Mouse (Mus musculus) testis, adult 2 months (tissue): ENCODE measurements at regions not wholly inside any gene's neighbourhood (a gene's known extent, or its start where the extent isn't known, plus 50 kb on each side); places are given as distances from the start of the nearest gene placed in this dataset.

Experiments used
- H3K27ac ChIP-seq: fragments of 200-500 bp; 2 replicates; pipeline ENCODE4 v1.5.1; 2012; ENCODE audit warnings: low read depth, low read length; ENCODE audit not compliant: control insufficient read depth, insufficient read depth
- H3K27me3 ChIP-seq: fragments of 200-500 bp; 2 replicates; pipeline ENCODE4 v1.6.1; 2012; ENCODE audit warnings: mild to moderate bottlenecking, low read length, moderate library complexity; ENCODE audit not compliant: control insufficient read depth, insufficient read depth
- H3K36me3 ChIP-seq: fragments of 200-500 bp; 2 replicates; pipeline ENCODE4 v1.6.1; 2012; ENCODE audit warnings: mild to moderate bottlenecking, low read length; ENCODE audit not compliant: control insufficient read depth, insufficient read depth
- H3K4me1 ChIP-seq: fragments of 200-500 bp; 2 replicates; pipeline ENCODE4 v1.6.1; 2012; ENCODE audit warnings: low read length; ENCODE audit not compliant: control insufficient read depth, insufficient read depth
- H3K4me3 ChIP-seq: fragments of 200-500 bp; 2 replicates; pipeline ENCODE4 v1.5.1; 2012; ENCODE audit warnings: low read depth, mild to moderate bottlenecking, low read length, moderate library complexity, mixed read lengths; ENCODE audit not compliant: control insufficient read depth
- CTCF ChIP-seq: fragments of 200-500 bp; IDR thresholded peaks from 2 replicates; pipeline ENCODE4 v1.5.1; 2012; ENCODE audit warnings: low read depth, mild to moderate bottlenecking, inconsistent platforms, low read length, moderate library complexity; ENCODE audit not compliant: control insufficient read depth, insufficient read depth, insufficient replicate concordance
- POLR2A ChIP-seq: fragments of 200-500 bp; IDR thresholded peaks from 2 replicates; pipeline ENCODE4 v1.6.1; 2012; ENCODE audit warnings: low read depth, mild to moderate bottlenecking, inconsistent platforms, low read length, moderate library complexity; ENCODE audit not compliant: control insufficient read depth

- Histone ChIP-seq H3K4me3 (no peak overlapping the region), H3K27me3 (no peaks in the 10 kb centered on the region), H3K27ac (no peak overlapping the region), H3K4me1 (no peaks in the 10 kb centered on the region), H3K36me3 (no peaks in the 10 kb centered on the region)
- TF ChIP-seq POLR2A (no peak), CTCF (no peak)
Measured at GRCm38 (mm10) chr3:38055627-38056026, 331.3 kb upstream of the Gm5148 start.

- Histone ChIP-seq H3K27ac (no peak overlapping the region), H3K27me3 (no peaks in the 10 kb centered on the region), H3K4me3 (no peak overlapping the region), H3K4me1 (no peaks in the 10 kb centered on the region), H3K36me3 (no peaks in the 10 kb centered on the region)
- TF ChIP-seq CTCF (no peak), POLR2A (no peak)
Measured at GRCm38 (mm10) chr3:38052941-38053340, 328.7 kb upstream of the Gm5148 start.

DNA sequence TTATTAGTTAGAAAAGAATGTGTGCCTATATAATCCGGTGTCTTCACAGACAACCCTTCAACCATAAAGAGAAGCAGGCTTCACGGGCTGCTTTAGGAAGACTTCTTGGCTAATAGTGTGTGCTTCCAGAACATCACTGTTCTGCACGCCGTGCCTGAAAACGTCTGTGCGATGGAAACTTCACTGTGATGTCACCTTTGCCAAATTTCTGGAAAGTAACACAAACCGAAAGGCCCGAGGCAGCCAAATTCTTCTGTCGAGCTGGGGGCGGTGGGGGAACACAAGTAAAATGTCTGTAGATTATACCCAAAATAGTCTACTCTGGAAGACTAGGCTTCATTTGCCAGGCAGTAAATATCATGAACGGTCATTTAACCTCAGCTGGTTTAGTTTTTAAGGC is 327.5 kb upstream of the Gm5148 start:
- H3K27ac ChIP-seq = no peak overlapping the region
- H3K4me1 ChIP-seq = no peaks in the 10 kb centered on the region
- H3K27me3 ChIP-seq = no peaks in the 10 kb centered on the region
- H3K4me3 ChIP-seq = no peak overlapping the region
- TF ChIP-seq POLR2A (no peak), CTCF (no peak)
- no peaks in the 10 kb centered on the region for H3K36me3 ChIP-seq

DNA sequence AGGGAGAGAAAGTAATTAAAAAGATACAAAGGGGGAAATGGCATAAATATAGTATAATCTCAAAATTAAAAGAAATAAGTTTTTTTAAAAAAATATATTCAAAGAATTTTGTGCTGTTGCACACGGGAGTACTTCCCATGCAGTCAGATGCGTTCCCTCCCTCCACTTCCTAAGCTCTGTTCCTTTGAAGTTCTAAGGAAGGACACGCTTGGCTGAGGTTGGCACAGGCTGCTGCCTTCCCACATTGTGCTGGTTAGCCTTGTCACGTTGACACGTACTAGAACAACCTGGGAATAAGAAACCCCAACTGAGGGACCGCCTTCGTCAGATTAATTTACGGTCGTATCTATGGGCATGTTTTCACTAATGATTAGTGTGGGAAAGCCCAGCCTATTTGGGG is 326.6 kb upstream of the Gm5148 start:
- H3K4me1 ChIP-seq = no peaks in the 10 kb centered on the region
- no peaks in the 10 kb centered on the region for H3K36me3 ChIP-seq
- no peaks in the 10 kb centered on the region for H3K27me3 ChIP-seq
- H3K27ac ChIP-seq = no peak overlapping the region
- H3K4me3 ChIP-seq = no peak overlapping the region
- TF ChIP-seq CTCF = no peak
- no peak for TF ChIP-seq POLR2A

- no peak overlapping the region for H3K27ac ChIP-seq
- no peaks in the 10 kb centered on the region for H3K4me1 ChIP-seq
- TF ChIP-seq POLR2A = no peak
- TF ChIP-seq CTCF = no peak
- H3K36me3 ChIP-seq = no peaks in the 10 kb centered on the region
- no peaks in the 10 kb centered on the region for H3K27me3 ChIP-seq
- no peak overlapping the region for H3K4me3 ChIP-seq
Measured at GRCm38 (mm10) chr3:38050366-38050765, 326.1 kb upstream of the Gm5148 start.

- TF ChIP-seq CTCF (no peak), POLR2A (no peak)
- Histone ChIP-seq H3K4me3 (no peak overlapping the region), H3K36me3 (no peaks in the 10 kb centered on the region), H3K4me1 (no peaks in the 10 kb centered on the region), H3K27ac (no peak overlapping the region), H3K27me3 (no peaks in the 10 kb centered on the region)
Measured at GRCm38 (mm10) chr3:38049290-38049689, 325.0 kb upstream of the Gm5148 start.

DNA sequence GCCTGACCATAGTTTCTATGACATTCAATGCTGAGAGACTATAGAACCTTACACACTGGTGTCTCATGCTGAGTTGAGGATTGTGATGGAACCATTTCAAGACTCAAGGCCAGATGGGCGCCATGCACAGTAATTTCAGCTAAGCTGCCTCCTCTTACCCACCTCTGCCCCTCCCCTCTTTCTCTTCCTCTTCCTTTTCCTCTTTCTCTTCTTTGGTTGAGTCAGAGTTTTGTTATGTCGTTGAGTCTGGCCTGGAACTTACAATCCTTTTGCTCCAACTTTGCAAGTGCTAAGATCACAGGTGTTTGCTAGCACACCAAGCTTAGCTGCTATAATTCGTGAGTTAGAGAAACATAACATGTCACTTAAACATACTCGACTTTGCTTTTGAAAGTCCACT is 323.2 kb upstream of the Gm5148 start:
- Histone ChIP-seq H3K27me3 (no peaks in the 10 kb centered on the region), H3K36me3 (no peaks in the 10 kb centered on the region), H3K4me1 (no peaks in the 10 kb centered on the region), H3K4me3 (no peak overlapping the region), H3K27ac (no peak overlapping the region)
- TF ChIP-seq POLR2A = no peak
- TF ChIP-seq CTCF = no peak

DNA sequence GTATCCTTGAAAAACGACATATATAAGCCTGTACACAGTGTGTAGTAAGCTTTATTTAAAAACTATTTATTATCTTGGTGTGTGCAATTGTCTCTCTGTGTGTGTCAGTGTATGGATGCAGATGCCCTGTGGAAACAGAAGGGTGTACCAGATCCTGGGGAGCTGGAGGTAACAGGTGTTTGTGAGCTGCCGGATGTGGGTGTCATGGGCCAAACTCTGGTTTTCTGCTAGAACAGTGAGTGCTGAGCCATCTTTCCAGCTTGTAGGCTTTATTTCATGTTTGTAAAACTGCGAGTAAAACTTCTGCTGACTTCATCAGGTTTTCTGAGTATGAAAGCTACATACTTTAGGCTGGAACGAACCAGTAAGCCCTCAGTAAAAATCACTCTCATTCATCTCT is 322.3 kb upstream of the Gm5148 start:
- H3K27me3 ChIP-seq = no peaks in the 10 kb centered on the region
- H3K4me3 ChIP-seq = no peak overlapping the region
- TF ChIP-seq POLR2A = no peak
- TF ChIP-seq CTCF = no peak
- no peak overlapping the region for H3K27ac ChIP-seq
- H3K36me3 ChIP-seq = no peaks in the 10 kb centered on the region
- no peaks in the 10 kb centered on the region for H3K4me1 ChIP-seq
